Mouse (Mus musculus) testis, adult 2 months (tissue): ENCODE measurements around the gene Nckap1l. TPM values are rescaled to one million over a fixed set of nuclear protein-coding genes. Genes with fewer than 3 reads are reported as not detected.

Source experiments
- H3K27ac ChIP-seq: fragments of 200-500 bp; 2 replicates; pipeline ENCODE4 v1.5.1; 2012; ENCODE audit warnings: low read depth, low read length; ENCODE audit not compliant: control insufficient read depth, insufficient read depth
- H3K27me3 ChIP-seq: fragments of 200-500 bp; 2 replicates; pipeline ENCODE4 v1.6.1; 2012; ENCODE audit warnings: mild to moderate bottlenecking, low read length, moderate library complexity; ENCODE audit not compliant: control insufficient read depth, insufficient read depth
- H3K36me3 ChIP-seq: fragments of 200-500 bp; 2 replicates; pipeline ENCODE4 v1.6.1; 2012; ENCODE audit warnings: mild to moderate bottlenecking, low read length; ENCODE audit not compliant: control insufficient read depth, insufficient read depth
- H3K4me1 ChIP-seq: fragments of 200-500 bp; 2 replicates; pipeline ENCODE4 v1.6.1; 2012; ENCODE audit warnings: low read length; ENCODE audit not compliant: control insufficient read depth, insufficient read depth
- H3K4me3 ChIP-seq: fragments of 200-500 bp; 2 replicates; pipeline ENCODE4 v1.5.1; 2012; ENCODE audit warnings: low read depth, mild to moderate bottlenecking, low read length, moderate library complexity, mixed read lengths; ENCODE audit not compliant: control insufficient read depth
- CTCF ChIP-seq: fragments of 200-500 bp; IDR thresholded peaks from 2 replicates; pipeline ENCODE4 v1.5.1; 2012; ENCODE audit warnings: low read depth, mild to moderate bottlenecking, inconsistent platforms, low read length, moderate library complexity; ENCODE audit not compliant: control insufficient read depth, insufficient read depth, insufficient replicate concordance
- POLR2A ChIP-seq: fragments of 200-500 bp; IDR thresholded peaks from 2 replicates; pipeline ENCODE4 v1.6.1; 2012; ENCODE audit warnings: low read depth, mild to moderate bottlenecking, inconsistent platforms, low read length, moderate library complexity; ENCODE audit not compliant: control insufficient read depth
- polyA plus RNA-seq: library from polyadenylated mRNA; depleted of rRNA; stranded (reverse); fragments of >200 nt; gene quantifications from 2 replicates; pipeline ENCODE4 v1.2.3, GENCODE M21; 2012

Nckap1l gene
- polyA plus RNA-seq, 1 experiment: 61.5 TPM

GRCm38 (mm10) chr15:103484490-103484889 lies 30.9 kb downstream of the Nckap1l start:
- H3K4me1 ChIP-seq: no peaks in the 10 kb centered on the region; the same call in 1 of the 2 replicates
- H3K27me3 ChIP-seq: no peaks in the 10 kb centered on the region
- TF ChIP-seq POLR2A (no peak), CTCF (no peak)
- H3K27ac ChIP-seq: no peak overlapping the region
- no peak overlapping the region for H3K4me3 ChIP-seq
- H3K36me3 ChIP-seq: no peaks in the 10 kb centered on the region

DNA sequence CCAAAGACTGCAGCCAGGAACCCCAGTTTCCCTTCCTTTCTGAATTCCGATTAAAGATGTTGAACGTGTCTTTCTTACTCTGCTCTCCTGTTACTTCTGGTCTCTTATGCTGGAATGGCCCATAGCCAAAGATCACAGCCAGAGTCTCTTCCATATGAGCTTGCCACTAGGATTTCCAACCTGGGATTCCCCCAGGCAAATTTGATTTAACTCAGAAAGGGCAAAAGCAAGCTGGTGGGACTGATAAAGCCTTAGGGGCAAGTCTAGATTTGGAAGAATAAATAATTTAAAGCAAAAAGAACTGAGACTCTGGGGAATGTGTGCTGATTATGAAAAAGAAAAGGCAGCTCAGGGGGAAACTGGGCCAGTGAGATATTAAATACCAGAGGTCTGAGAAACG lies 31.5 kb downstream of the Nckap1l start:
- H3K27me3 ChIP-seq: no peaks in the 10 kb centered on the region
- H3K4me3 ChIP-seq: no peak overlapping the region
- TF ChIP-seq POLR2A: no peak
- no peak for TF ChIP-seq CTCF
- no peaks in the 10 kb centered on the region; the same call in 1 of the 2 replicates for H3K4me1 ChIP-seq
- no peak overlapping the region for H3K27ac ChIP-seq
- no peaks in the 10 kb centered on the region for H3K36me3 ChIP-seq

DNA sequence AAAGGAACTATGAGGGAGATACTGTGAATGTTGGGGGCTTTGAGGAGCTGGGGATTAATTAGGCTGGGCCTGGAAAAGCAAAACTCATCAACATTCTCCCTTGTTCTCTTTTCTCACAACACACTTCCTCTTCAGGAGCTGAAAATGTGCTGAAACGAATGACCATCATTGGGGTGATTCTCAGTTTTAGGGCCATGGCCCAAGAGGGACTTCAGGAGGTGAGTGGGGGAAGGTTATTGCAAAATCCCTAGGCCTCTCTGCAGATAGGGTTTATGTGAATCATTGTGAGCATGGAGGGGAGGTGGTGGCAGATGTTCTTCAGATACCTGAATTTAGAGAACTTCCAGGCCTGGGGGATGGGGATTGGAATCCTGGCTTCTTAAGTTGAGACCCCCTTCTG lies 33.1 kb downstream of the Nckap1l start:
- TF ChIP-seq POLR2A: no peak
- TF ChIP-seq CTCF: no peak
- no peak overlapping the region for H3K4me3 ChIP-seq
- H3K27me3 ChIP-seq: no peaks in the 10 kb centered on the region
- no peak overlapping the region for H3K27ac ChIP-seq
- H3K4me1 ChIP-seq: no peaks in the 10 kb centered on the region; the same call in 1 of the 2 replicates
- no peaks in the 10 kb centered on the region for H3K36me3 ChIP-seq

GRCm38 (mm10) chr15:103488336-103488735 lies 34.7 kb downstream of the Nckap1l start:
- H3K27me3 ChIP-seq: no peaks in the 10 kb centered on the region
- TF ChIP-seq POLR2A (no peak), CTCF (no peak)
- H3K4me3 ChIP-seq: no peak overlapping the region
- H3K27ac ChIP-seq: no peak overlapping the region
- no peaks in the 10 kb centered on the region for H3K4me1 ChIP-seq
- no peaks in the 10 kb centered on the region for H3K36me3 ChIP-seq

- Histone ChIP-seq H3K27me3 (no peaks in the 10 kb centered on the region), H3K27ac (no peak overlapping the region), H3K36me3 (no peaks in the 10 kb centered on the region), H3K4me3 (no peak overlapping the region), H3K4me1 (no peaks in the 10 kb centered on the region)
- TF ChIP-seq CTCF: no peak
- no peak for TF ChIP-seq POLR2A
Observed at GRCm38 (mm10) chr15:103496204-103497140, 42.9 kb downstream of the Nckap1l start.

DNA sequence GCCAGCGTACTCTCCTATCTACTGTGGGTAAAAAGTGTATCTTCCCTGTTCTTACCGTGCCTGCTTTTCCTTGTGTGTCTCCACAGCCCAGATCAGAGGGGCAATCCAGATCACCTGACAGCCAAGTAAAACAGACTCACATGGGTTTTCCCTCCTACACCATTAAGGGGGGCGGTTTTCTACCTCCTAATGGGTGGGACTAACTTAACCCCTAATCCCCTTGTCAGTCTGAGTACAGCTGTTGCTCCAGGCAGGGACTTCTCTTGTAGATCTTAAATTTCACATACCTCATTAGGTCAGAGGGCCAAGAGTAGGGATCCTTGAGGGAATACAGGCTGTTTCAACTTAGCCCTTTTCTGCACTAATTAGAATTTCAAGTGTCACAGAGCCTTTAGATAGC lies 44.6 kb downstream of the Nckap1l start:
- TF ChIP-seq POLR2A: no peak
- no peak for TF ChIP-seq CTCF
- Histone ChIP-seq H3K36me3 (no peaks in the 10 kb centered on the region), H3K4me1 (peaks cover 6% of the 10 kb centered on the region), H3K27ac (no peak overlapping the region), H3K4me3 (no peak overlapping the region), H3K27me3 (no peaks in the 10 kb centered on the region)

GRCm38 (mm10) chr15:103500723-103501122 lies 47.1 kb downstream of the Nckap1l start:
- Histone ChIP-seq H3K27me3 (no peaks in the 10 kb centered on the region), H3K4me3 (no peak overlapping the region), H3K4me1 (peaks cover 10% of the 10 kb centered on the region), H3K36me3 (no peaks in the 10 kb centered on the region), H3K27ac (no peak overlapping the region)
- TF ChIP-seq POLR2A (no peak), CTCF (no peak)
